Mouse (Mus musculus): ENCODE data around the gene Hoxd3.

The Hoxd3 gene

GRCm38 (mm10) chr2:74706393-74706960 lies 5.2 kb upstream of the Hoxd3 start:
- DNase-seq (ENCODE audit: low spot score), result no peak

GRCm38 (mm10) chr2:74707599-74707998 lies 4.1 kb upstream of the Hoxd3 start:
- no peak for DNase-seq (ENCODE audit: low spot score)

GRCm38 (mm10) chr2:74708676-74709075 lies 3.1 kb upstream of the Hoxd3 start:
- no peak for DNase-seq (ENCODE audit: low spot score)

- no peak for DNase-seq (ENCODE audit: low spot score)
Measured at GRCm38 (mm10) chr2:74709465-74710419, 2.0 kb upstream of the Hoxd3 start.

- DNase-seq (ENCODE audit: low spot score), result no peak
Measured at GRCm38 (mm10) chr2:74710929-74711543, 691 bp upstream of the Hoxd3 start.

GRCm38 (mm10) chr2:74713239-74714150 lies 1.8 kb downstream of the Hoxd3 start:
- no peak for DNase-seq (ENCODE audit: low spot score)

- no peak for DNase-seq (ENCODE audit: low spot score)
Measured at GRCm38 (mm10) chr2:74714156-74714789, 2.5 kb downstream of the Hoxd3 start.

GRCm38 (mm10) chr2:74714881-74715280 lies 3.2 kb downstream of the Hoxd3 start:
- DNase-seq (ENCODE audit: low spot score), result no peak

- peak; percentile 96 for DNase-seq (ENCODE audit: low spot score)
Measured at GRCm38 (mm10) chr2:74715504-74716241, 3.9 kb downstream of the Hoxd3 start.

- DNase-seq (ENCODE audit: low spot score), result no peak
Measured at GRCm38 (mm10) chr2:74720384-74720783, 8.7 kb downstream of the Hoxd3 start.

GRCm38 (mm10) chr2:74720955-74721491 lies 9.3 kb downstream of the Hoxd3 start:
- DNase-seq (ENCODE audit: low spot score), result no peak

- DNase-seq (ENCODE audit: low spot score), result peak; percentile 74
Measured at GRCm38 (mm10) chr2:74721882-74722281, 10.2 kb downstream of the Hoxd3 start.

- no peak for DNase-seq (ENCODE audit: low spot score)
Measured at GRCm38 (mm10) chr2:74722949-74723348, 11.2 kb downstream of the Hoxd3 start.

- DNase-seq (ENCODE audit: low spot score), result no peak
Measured at GRCm38 (mm10) chr2:74724244-74725015, 12.7 kb downstream of the Hoxd3 start.

- DNase-seq (ENCODE audit: low spot score), result no peak
Measured at GRCm38 (mm10) chr2:74725171-74725570, 13.4 kb downstream of the Hoxd3 start.

- no peak for DNase-seq (ENCODE audit: low spot score)
Measured at GRCm38 (mm10) chr2:74726551-74726950, 14.8 kb downstream of the Hoxd3 start, which contains the start of gene Gm28230. Gene Gm28230 (plus strand): TSS chr2:74726728.

GRCm38 (mm10) chr2:74726973-74727639 lies 15.4 kb downstream of the Hoxd3 start:
- DNase-seq (ENCODE audit: low spot score), result no peak

- DNase-seq (ENCODE audit: low spot score), result no peak
Measured at GRCm38 (mm10) chr2:74727640-74728302, 16.0 kb downstream of the Hoxd3 start.

Data from embryo, embryonic 10.5 days (tissue).